Mouse (Mus musculus): ENCODE results near the gene Erg.

DNA sequence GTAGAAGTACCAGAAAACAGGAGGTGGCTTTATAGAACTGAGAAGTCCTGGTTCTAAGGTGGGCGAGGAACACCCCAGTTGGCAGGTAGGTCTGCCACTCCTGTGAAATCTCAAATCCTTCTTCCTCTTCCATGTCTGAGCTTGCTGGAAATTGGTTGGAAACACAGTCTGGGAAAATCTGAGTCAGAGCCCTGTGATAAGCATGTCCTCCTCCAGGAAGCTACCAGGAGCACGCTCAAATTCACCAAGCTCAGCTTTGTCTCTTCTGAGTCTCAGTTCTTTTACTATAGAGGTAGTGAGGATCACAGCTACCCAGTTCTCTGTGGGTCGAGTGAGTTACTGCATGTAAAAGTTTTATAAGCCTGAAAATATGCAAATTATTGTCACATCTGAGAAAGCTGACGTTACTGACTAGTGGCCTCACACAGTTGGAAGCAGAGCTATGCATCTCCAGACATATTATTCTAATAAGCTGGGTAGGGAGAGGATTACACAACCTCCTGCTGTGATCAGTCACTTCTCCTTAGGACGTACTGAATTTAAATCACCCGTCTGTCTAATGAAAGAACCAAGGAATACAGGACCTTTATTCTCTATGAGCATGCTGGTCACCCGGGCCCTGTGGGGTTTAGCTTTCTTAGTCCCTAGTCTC, 165.0 kb downstream of the Erg start:
- TF ChIP-seq CTCF (IDR thresholded peaks at IDR 0.05; ENCODE audit: low read depth, low read length) (no peak), POLR2A (IDR thresholded peaks at IDR 0.05; ENCODE audit: borderline replicate concordance, low read depth, low read length) (no peak)
